Mouse (Mus musculus) heart, adult 9 months (tissue): Measurements from ENCODE around the gene Cks1b.
"Not testable (repeated sequence)": the region's sequence is repeated elsewhere in the genome, so short reads cannot be mapped to it uniquely, and the experiment has no call there.

ENCODE experiments used
- DNase-seq, 2 experiments: peaks; one replicate each; pipeline ENCODE4 v3.0.0; 2022; ENCODE audit warnings: low spot score in 2 of 2

Cks1b gene

DNA sequence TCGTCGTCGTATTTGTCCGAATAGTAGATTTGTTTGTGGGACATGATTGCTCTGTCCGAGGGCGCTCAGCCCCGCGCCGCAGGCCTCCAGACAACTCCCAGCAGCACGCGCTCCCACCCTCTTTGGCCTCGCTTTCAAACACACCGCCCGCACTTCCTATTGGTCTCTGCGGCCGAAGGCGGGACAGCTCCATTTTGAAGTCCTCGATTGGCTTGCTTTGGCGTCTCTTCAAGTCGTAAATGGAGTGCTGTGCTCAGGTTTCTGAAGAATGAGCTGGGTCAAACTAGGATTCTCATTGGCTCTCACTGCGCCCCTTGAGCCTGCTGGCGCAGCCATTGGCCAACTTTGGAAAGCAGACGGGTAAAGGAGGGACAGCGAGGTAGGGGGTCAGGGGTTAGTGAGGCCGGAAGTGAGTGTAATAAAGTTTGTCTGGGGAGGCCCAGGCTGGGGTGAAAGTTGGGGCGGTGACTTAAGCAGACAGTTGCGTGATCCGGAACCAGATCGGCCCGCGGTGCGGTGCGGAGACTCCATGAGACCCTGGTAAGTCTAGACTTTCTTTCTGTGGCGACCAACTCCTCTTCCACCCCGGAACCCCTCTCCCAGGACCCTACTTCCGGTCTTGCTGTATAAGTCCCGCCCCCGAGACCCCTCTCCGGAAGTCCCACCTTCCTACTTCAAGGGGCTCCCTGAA lies at the start of gene Cks1b, which contains the start of gene Shc1:
Gene Cks1b, minus strand, starts transcription at position 214 of the 691 bp plus-strand sequence.
Gene Shc1, plus strand, starts transcription at position 274 of the 691 bp plus-strand sequence.
- DNase-seq = peak; percentile 98 to 99

DNA sequence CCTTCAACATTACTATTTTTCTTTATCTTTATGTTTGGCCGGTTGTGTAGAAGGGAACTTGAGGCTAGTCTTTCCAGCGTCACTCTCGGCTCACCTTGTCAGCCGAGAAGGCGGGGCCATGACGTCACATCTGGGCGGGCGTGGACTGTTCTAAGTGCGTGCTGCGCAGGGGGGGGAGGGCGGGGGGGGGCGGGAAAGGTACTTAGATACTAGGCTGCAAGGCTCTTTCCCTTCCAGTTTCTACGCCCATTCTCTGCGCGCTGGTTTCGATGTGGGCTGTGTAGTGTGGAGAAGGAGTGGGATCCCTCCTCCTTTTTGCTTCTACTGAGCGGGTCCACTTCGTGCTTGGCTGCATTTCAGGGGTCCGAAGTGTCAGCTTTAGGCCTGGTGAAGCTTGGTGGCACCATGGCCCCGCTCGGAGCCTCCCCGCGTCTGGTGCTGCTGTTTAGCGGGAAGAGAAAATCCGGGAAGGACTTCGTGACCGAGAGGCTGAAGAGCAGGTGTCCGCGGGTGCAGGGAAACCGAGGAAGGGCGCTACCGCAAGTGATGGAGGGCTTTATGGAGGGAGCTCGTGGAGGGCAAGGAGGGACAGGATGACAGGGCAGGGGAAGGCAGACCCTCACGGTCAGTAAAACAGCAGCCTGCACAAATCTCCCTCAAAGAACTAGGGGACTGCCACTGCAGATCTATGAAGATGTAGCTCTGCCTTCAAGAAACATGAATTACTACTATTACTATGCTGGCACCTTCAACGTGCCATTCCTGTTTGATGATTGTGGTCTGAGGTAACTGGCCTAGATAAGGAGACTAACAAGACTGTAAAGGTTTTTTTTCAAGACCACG lies 41.0 kb upstream of the Cks1b start:
- peak; percentile 80 to 90 for DNase-seq

GRCm38 (mm10) chr3:89458372-89458964 lies 40.3 kb upstream of the Cks1b start:
- no peak for DNase-seq

- peak in 1 of 2 experiments; percentile 39 for DNase-seq
Observed at GRCm38 (mm10) chr3:89456726-89457665, 38.8 kb upstream of the Cks1b start.

DNA sequence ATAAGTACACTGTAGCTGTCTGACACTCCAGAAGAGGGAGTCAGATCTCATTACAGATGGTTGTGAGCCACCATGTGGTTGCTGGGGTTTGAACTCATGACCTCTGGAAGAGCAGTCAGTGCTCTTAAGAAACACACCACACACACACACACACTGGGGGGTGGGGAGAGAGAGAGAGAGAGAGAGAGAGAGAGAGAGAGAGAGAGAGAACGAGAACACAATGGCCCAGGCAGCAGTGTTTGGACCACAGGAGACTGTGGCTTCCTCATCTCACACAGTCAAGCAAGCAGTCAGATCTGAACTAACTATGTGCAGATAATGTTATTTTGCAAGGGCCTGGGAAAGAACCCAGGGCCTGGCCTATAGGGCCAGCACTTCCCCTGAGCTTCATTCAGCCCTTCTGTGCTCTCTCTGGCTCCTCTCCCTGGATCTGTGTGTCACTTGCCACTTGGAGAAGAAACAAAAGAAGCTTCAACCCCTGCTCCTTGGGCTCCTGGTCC lies 37.7 kb upstream of the Cks1b start:
- DNase-seq = no peak

DNA sequence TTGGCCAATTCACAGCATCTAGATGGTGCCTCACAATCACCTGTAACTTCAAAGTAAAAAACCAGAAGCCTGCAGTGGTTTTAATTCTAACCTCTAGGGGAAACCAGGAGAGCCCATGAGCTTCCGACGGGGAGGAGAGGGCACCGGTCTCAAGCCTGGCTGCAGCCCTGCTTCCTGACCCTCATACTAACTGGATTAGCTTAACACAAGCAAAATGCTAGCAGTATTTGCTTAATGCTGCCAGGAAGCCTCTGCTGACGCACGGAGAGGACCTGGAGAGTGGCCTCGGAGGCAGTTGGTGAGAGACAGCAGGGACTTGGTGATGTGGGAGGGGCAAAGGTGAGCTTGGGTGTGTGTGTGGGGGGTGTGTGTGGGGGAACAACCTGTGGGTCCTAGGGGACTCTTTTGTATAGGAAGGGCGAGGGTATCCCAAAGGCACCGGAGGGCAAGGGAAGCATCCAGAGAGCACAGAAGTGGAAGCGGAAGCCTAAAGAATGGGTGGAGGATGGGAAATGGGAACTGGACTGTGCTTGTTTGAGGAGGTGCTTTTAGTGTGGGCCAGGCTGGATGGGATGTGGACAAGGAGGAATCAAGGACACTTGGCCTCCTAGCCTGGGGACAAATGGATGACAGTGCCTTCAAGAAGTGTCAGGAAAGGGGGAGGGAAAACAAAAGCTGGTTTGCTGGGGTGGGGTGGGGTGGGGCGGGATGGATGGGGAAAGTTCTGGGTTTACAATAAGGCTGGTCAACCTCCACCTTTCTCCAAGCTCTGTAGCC lies 36.4 kb upstream of the Cks1b start, which contains the start of gene Pmvk:
Gene Pmvk, plus strand, starts transcription at position 141 of the 777 bp plus-strand sequence.
- DNase-seq = no peak

DNA sequence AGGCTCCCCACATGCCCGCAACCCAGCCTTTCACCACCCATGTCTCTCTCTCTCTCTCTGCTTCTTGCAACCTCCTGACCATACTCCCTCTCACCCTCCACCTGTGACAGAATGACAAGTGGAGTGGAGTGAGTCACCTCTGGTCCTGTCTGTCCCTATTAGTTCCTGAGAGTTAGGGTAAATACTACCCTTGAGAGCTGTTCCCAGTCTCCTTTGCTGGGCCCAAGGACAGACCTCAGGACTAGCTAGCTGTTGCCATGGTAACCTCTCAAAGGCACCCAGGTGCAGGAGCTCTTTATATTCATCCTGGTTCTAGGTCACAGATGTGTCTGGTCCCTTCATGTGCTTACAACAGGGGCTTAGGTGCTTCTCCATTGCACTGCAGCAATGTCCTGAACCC lies 33.7 kb upstream of the Cks1b start:
- no peak for DNase-seq

DNA sequence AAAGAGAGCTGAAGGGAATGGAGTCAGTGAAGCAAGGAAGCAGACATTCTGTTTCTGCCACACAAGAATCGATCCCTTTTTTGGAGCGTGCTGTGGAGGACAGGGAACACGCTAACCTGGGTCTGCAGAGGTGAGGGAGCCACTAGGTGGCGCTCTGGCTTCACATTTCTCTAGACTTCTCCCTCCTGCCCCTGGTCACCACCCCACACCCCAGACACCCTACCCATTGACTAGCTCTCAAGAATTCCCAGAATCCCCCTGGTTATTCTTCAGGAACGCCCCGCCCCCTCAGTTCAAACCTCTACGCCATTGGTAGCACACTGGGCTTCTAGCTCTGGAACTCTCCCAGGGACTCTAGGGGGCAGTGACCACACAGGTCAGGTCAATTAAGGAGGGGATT lies 31.4 kb upstream of the Cks1b start:
- peak in 1 of 2 experiments; percentile 63 for DNase-seq

DNA sequence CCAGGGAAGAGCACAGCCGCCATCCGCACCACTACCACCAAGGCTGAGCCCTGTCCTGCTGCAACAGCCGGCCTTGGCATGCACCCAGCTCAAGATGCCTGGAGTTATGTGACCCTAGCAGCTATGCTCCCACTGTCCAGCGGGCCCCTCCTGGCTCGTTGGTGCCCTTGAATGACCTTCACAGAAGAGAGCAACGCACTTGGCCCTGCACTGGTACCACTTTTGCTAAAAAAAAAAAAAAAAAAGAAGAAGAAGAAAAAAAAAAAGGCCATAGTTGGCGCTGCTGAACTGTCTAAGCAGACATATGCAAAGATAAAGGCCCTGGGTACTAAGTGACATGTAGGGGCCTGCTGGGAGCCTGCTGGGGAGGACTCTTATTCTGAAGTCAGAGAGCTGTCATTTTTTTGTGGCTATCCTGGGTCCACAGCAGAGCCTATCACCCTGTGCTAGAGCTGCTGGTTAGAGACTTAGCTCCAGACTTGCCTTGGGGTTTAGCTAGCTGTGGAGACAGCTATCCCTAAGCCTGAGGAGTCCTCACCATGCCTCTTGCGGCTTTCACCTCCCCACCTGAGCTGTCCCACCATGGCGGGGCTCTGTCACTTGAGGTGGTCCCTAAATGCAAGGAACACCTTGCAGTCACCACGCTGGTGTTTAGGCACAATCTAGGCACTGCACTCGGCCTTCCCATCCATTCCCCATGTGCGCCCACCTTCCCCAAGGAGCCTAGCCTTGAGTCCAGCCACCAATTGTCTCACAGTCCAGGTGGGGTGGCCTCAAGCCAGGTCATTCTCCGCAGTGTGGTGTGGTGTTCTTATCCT lies 30.7 kb upstream of the Cks1b start:
- DNase-seq = no peak

GRCm38 (mm10) chr3:89440691-89441090 lies 22.5 kb upstream of the Cks1b start:
- DNase-seq = no peak

GRCm38 (mm10) chr3:89437269-89437668 lies 19.1 kb upstream of the Cks1b start:
- DNase-seq = no peak

DNA sequence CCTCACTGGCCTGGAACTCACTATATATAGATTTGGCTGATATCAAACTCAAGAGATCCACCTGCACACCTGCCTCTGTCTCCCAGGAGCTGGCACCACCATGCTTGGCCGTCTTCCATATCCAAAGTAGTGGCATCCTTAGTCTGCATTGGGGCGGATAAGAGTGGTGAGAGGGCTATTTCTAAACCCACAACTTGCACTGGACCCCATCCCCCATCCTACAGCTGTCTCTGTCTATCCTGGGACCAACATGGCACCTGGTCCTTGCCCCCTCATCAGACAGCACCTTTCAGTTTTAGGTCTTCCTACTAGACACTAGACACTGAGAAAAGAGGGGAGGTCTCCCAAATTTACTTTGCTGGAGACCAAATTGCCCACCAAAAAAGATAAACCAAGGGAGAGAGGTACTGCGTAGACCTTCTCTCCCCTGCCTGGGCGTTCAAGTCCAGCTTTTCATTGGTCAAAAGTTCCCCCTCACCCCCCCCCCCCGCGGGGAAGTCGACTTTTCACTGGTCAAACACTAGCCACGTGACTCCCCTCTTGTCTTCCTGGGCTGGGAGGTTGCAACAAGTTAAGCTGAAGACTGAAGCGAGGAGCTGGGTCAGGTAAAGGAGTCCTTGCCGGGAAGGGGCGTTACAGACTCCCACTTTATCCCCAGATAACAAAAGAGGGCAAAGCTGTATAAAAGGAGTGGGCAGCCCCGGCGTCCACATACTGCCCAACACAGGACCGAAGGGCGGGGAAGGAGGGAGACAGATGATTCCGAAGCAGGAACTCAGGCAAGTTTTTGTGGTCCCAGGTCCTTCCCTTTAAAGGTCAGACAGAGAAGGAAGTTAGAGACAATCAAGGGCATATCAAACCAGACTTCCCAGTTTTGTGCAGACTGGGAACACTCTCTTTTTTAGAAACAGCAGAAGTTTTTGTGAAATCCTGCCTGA lies 18.3 kb upstream of the Cks1b start, which contains the start of gene Pbxip1:
Gene Pbxip1, plus strand, starts transcription at position 531 of the 938 bp plus-strand sequence.
- peak; percentile 70 to 81 for DNase-seq

- no peak for DNase-seq
Observed at GRCm38 (mm10) chr3:89435041-89435440, 16.9 kb upstream of the Cks1b start.

- no peak for DNase-seq
Observed at GRCm38 (mm10) chr3:89434532-89434931, 16.3 kb upstream of the Cks1b start.

- no peak for DNase-seq
Observed at GRCm38 (mm10) chr3:89432606-89433005, 14.4 kb upstream of the Cks1b start.

GRCm38 (mm10) chr3:89430171-89431159 lies 12.3 kb upstream of the Cks1b start, which contains the start of gene Pygo2:
Gene Pygo2, plus strand, starts transcription at chr3:89430214.
- peak; percentile 97 to 98 for DNase-seq

GRCm38 (mm10) chr3:89429021-89429420 lies 10.8 kb upstream of the Cks1b start:
- not testable (repeated sequence) for DNase-seq
